Mouse (Mus musculus): ENCODE measurements around the gene Spryd4. TPM values are rescaled to one million over a fixed set of nuclear protein-coding genes. Genes with fewer than 3 reads are reported as not detected.
A peak's percentile ranks its signal among the peaks of the same experiment; 100 is the strongest.
"Not testable (repeated sequence)": the region's sequence is repeated elsewhere in the genome, so short reads cannot be mapped to it uniquely, and the experiment has no call there.

Spryd4 gene
- total RNA-seq (2014; rRNA removed) (20.7 and 20.8 TPM in 2 replicates), polyA plus RNA-seq (2015; fragmentation: Nextera tagmentation; extraction: Ambion mirVana) (19.6 and 22.7 TPM in 2 replicates)

DNA sequence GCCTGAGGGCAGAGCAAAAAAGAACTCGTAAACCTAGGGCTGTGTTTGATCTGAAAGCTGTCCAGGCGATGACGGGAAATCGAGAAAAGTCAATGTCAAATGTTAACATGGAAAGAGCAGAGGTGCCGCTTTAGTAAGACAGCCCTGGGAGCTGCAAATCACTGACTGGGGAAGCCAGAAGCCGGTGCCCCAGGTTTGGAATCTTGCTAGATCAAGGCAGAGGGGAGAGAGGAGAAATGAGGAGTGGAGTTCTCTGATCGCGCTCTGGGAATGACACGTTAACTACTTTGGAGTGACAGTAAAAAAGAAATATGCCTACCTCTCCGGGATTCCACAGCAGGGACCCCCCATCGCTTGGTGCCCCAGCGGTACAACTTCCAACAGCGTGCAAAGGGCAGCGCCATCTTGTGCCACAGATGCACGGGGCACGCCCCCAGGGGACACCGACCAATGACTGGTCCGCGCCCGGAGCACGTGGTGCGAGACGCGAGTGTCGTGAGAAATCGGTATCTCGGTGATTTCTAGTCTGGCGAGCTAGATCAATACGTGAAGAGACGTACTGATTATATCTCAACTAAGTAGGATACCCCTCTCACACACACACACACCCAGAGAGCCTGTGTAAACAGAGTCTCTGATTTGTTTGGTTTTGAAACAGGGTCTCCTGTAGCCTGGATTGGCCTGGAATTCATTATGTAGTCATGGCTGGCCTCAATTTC, at the start of gene Spryd4:
Spryd4 (minus strand) TSS at position 418 of the 719 bp plus-strand sequence.
- peak within 1 kb of the TSS; percentile 35; the same call in 1 of the 2 replicates for H3K27ac ChIP-seq (ENCODE audit: low read depth, low read length)
- no peaks in the 10 kb centered on the region for H3K36me3 ChIP-seq (ENCODE audit: insufficient read depth)
- peak; percentile 65 for TF ChIP-seq CTCF (IDR thresholded peaks at IDR 0.05; ENCODE audit: low read depth)
- H3K9ac ChIP-seq = peak within 1 kb of the TSS; percentile 55
- peak; percentile 95 for DNase-seq
- H3K4me3 ChIP-seq (ENCODE audit: low read depth, low read length) = peak within 1 kb of the TSS; percentile 56
- WGBS = under 1% methylated on average over 30 of the region's 30 CpGs
- H3K4me2 ChIP-seq (ENCODE audit: low read depth) = peak within 1 kb of the TSS; percentile 70
- H3K4me1 ChIP-seq (ENCODE audit: insufficient read depth) = peaks cover 5% of the 10 kb centered on the region; the same call in 1 of the 2 replicates
- H3K27me3 ChIP-seq (ENCODE audit: insufficient read depth, low read length) = no peaks in the 10 kb centered on the region
- H3K9me3 ChIP-seq (ENCODE audit: low read length) = no peaks in the 10 kb centered on the region
- ATAC-seq = peak; percentile 99

DNA sequence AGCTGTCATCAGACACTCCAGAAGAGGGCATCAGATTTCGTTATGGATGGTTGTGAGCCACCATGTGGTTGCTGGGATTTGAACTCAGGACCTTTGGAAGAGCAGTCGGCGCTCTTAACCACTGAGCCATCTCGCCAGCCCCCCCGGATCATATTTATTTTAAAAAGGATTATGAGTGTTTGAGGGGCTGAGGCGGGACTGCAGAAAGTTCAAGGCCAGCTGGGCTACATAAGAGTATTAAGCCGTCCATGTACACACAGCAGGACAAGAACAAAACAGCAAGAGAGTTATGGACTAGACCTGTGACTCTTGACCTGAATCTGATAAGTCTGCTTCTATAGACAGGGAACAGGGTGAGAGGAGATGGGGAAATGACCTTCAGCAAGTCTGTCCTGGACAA, 48.8 kb upstream of the Spryd4 start:
- 88% methylated on average over 7 of the region's 7 CpGs for WGBS
- not testable (repeated sequence) for H3K4me3 ChIP-seq (ENCODE audit: low read depth, low read length); DNase-seq; H3K4me1 ChIP-seq (ENCODE audit: insufficient read depth); ATAC-seq; H3K27ac ChIP-seq (ENCODE audit: low read depth, low read length); H3K4me2 ChIP-seq (ENCODE audit: low read depth); H3K9me3 ChIP-seq (ENCODE audit: low read length); H3K9ac ChIP-seq; H3K36me3 ChIP-seq (ENCODE audit: insufficient read depth); H3K27me3 ChIP-seq (ENCODE audit: insufficient read depth, low read length)

DNA sequence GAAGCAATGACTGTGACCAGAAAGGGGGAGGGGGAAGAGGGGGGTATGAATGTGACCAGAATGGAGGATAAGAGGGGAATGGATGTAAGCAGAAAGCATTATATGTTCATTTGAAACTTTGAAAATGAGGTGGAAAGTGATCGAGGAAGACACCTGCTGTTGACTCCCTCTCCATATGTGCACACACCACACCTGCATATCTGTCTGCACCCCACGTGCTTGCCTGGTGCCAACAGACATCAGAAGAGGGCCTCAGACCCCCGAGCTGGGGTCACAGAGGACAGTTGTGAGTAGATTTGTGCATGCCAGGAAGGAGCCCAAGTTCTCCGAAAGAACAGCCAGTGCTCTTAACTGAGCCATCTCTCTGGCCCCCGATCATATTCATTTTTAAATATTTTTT, 48.3 kb upstream of the Spryd4 start:
- 92% methylated on average over 5 of the region's 5 CpGs for WGBS

DNA sequence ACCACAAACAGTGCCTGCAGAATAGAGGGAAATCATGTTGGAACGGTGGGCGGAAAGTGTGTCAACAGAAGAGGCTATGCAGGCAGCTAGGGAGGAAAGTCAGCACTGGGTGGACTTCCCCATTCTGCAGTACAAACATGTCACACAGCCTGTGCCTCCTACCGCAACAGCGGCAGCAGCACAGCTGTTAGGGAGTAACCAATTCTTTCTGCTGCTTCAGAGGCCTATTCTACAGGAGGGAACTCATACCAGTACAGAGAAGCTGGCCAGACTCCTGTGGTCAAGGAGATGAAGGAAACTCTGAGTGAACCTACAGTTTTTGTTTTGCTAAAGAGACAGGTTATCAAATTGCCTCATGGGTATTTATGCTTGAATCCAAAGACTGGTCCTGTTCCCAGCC, 47.3 kb upstream of the Spryd4 start:
- TF ChIP-seq CTCF (IDR thresholded peaks at IDR 0.05; ENCODE audit: low read depth) = no peak
- Histone ChIP-seq H3K4me1 (ENCODE audit: insufficient read depth) (no peaks in the 10 kb centered on the region), H3K9ac (no peak overlapping the region), H3K27ac (ENCODE audit: low read depth, low read length) (no peak overlapping the region), H3K27me3 (ENCODE audit: insufficient read depth, low read length) (no peaks in the 10 kb centered on the region), H3K36me3 (ENCODE audit: insufficient read depth) (no peaks in the 10 kb centered on the region), H3K9me3 (ENCODE audit: low read length) (no peaks in the 10 kb centered on the region), H3K4me3 (ENCODE audit: low read depth, low read length) (no peak overlapping the region), H3K4me2 (ENCODE audit: low read depth) (no peak overlapping the region)
- DNase-seq (no peak), ATAC-seq (no peak)
- 82% methylated on average over 4 of the region's 4 CpGs for WGBS

More for the DNA sequence above, 48.3 kb upstream of the Spryd4 start:
- H3K4me1 ChIP-seq (ENCODE audit: insufficient read depth) = no peaks in the 10 kb centered on the region
- TF ChIP-seq CTCF (IDR thresholded peaks at IDR 0.05; ENCODE audit: low read depth) = no peak
- ATAC-seq (no peak), DNase-seq (no peak)
- no peak overlapping the region for H3K4me2 ChIP-seq (ENCODE audit: low read depth)
- no peaks in the 10 kb centered on the region for H3K36me3 ChIP-seq (ENCODE audit: insufficient read depth)
- H3K9me3 ChIP-seq (ENCODE audit: low read length) = no peaks in the 10 kb centered on the region
- no peak overlapping the region for H3K9ac ChIP-seq
- H3K27me3 ChIP-seq (ENCODE audit: insufficient read depth, low read length) = no peaks in the 10 kb centered on the region
- no peak overlapping the region for H3K4me3 ChIP-seq (ENCODE audit: low read depth, low read length)
- H3K27ac ChIP-seq (ENCODE audit: low read depth, low read length) = no peak overlapping the region

DNA sequence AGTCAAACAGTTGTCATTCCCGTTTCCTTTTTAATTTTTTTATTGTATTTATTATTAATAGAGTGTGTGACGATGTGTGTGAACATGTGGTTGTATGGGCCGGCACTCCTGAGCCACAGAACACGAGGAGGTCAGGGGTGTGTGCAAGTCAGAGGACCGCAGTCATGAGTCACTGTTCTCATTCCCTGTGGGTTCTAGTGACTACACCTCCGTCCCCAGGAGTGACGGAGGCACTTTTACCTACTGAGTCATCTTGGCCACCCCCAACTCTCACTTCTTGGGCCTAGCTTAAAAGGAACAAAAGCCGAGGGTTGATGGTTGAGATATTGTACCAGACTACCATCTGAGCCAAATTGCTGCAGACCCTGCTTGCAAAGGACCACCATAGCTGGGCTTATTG, 44.7 kb upstream of the Spryd4 start:
- no peaks in the 10 kb centered on the region for H3K9me3 ChIP-seq (ENCODE audit: low read length)
- no peaks in the 10 kb centered on the region for H3K4me1 ChIP-seq (ENCODE audit: insufficient read depth)
- WGBS = 91% methylated on average over 8 of the region's 8 CpGs
- H3K9ac ChIP-seq = no peak overlapping the region
- no peak overlapping the region for H3K4me3 ChIP-seq (ENCODE audit: low read depth, low read length)
- H3K36me3 ChIP-seq (ENCODE audit: insufficient read depth) = peaks cover 11% of the 10 kb centered on the region
- no peak overlapping the region for H3K27ac ChIP-seq (ENCODE audit: low read depth, low read length)
- ATAC-seq (no peak), DNase-seq (no peak)
- no peak overlapping the region for H3K4me2 ChIP-seq (ENCODE audit: low read depth)
- H3K27me3 ChIP-seq (ENCODE audit: insufficient read depth, low read length) = no peaks in the 10 kb centered on the region
- TF ChIP-seq CTCF (IDR thresholded peaks at IDR 0.05; ENCODE audit: low read depth) = no peak

DNA sequence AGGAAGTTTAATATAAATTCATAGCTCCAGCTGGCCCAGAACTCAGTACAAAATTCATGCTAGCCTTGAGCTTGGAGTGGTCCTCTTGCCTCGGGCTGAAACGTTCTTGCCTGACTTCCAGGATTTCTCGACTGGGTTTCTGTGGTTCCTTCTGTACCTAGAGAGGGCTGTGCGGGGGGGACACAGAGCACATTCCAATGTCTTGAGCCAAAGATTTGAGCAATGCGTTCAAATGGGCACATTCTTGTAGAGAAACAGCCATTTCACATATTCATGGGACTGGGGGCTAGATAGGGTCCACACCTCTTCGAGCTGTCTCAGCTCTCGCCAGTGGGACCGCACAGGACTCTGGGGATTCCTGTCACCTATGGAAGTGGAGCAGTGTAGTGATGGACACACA, 44.3 kb upstream of the Spryd4 start:
- TF ChIP-seq CTCF (IDR thresholded peaks at IDR 0.05; ENCODE audit: low read depth) = no peak
- no peak overlapping the region for H3K4me3 ChIP-seq (ENCODE audit: low read depth, low read length)
- WGBS = 87% methylated on average over 8 of the region's 8 CpGs

DNA sequence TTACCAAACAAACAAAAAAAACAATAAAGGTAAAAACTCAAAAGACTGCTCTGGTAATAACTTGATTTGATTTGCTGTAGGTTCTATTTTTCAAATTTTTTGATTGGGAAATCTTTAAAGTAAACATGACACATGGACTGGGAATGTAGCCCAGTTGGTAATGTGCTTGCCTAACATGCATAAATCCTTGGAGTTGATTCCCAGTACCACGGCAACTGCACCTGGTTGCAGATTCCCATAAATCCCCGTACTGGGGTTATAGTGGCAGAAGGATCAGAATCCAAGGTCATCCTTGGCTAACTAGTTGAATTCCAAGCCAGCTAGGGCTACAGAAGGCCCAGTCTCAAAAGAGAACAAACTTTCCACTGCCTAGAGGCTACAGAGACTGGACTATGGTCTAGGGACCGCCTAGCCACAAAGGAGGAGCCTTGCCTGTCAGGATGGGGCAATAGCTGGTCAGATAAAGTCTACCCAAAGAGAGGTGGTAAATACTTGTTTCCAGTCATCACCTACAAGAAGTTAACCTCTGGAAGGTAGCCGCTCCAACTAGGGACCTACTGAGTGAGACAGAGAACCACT, 42.2 kb upstream of the Spryd4 start, which contains the start of gene Apon:
Apon (plus strand) TSS at position 420 of the 579 bp plus-strand sequence.
- DNase-seq = no peak
- TF ChIP-seq CTCF (IDR thresholded peaks at IDR 0.05; ENCODE audit: low read depth) = no peak
- no peaks in the 10 kb centered on the region for H3K27me3 ChIP-seq (ENCODE audit: insufficient read depth, low read length)
- H3K36me3 ChIP-seq (ENCODE audit: insufficient read depth) = peaks cover 28% of the 10 kb centered on the region
- no peak within 1 kb of the TSS for H3K4me3 ChIP-seq (ENCODE audit: low read depth, low read length)
- 82% methylated on average over 4 of the region's 4 CpGs for WGBS
- no peak for ATAC-seq
- no peak within 1 kb of the TSS for H3K27ac ChIP-seq (ENCODE audit: low read depth, low read length)
- H3K9ac ChIP-seq = no peak within 1 kb of the TSS
- no peaks in the 10 kb centered on the region for H3K9me3 ChIP-seq (ENCODE audit: low read length)
- no peaks in the 10 kb centered on the region for H3K4me1 ChIP-seq (ENCODE audit: insufficient read depth)
- no peak within 1 kb of the TSS for H3K4me2 ChIP-seq (ENCODE audit: low read depth)

More for the DNA sequence above, 44.3 kb upstream of the Spryd4 start:
- Histone ChIP-seq H3K36me3 (ENCODE audit: insufficient read depth) (peaks cover 11% of the 10 kb centered on the region), H3K27me3 (ENCODE audit: insufficient read depth, low read length) (no peaks in the 10 kb centered on the region), H3K9me3 (ENCODE audit: low read length) (no peaks in the 10 kb centered on the region), H3K4me1 (ENCODE audit: insufficient read depth) (no peaks in the 10 kb centered on the region), H3K9ac (no peak overlapping the region), H3K27ac (ENCODE audit: low read depth, low read length) (no peak overlapping the region), H3K4me2 (ENCODE audit: low read depth) (no peak overlapping the region)
- DNase-seq (no peak), ATAC-seq (no peak)

Data from forebrain, postnatal 0 days (tissue).